Mouse (Mus musculus) forebrain, embryonic 10.5 days (tissue): ENCODE results near the gene Arhgap21. TPM values are rescaled to one million over a fixed set of nuclear protein-coding genes. Genes with fewer than 3 reads are reported as not detected.

ENCODE experiments used
- DNase-seq: peaks from one replicate; pipeline ENCODE4 v3.0.0-alpha.2; 2017; ENCODE audit warnings: low spot score; ENCODE audit errors: extremely low spot score
- H3K27ac ChIP-seq: fragments of 300-500 bp; sonication (generic); 2 replicates; pipeline ENCODE4 v1.5.1; 2016; ENCODE audit warnings: mild to moderate bottlenecking
- H3K27me3 ChIP-seq: fragments of 300-500 bp; sonication (generic); 2 replicates; pipeline ENCODE4 v1.6.1; 2016; ENCODE audit warnings: mild to moderate bottlenecking; ENCODE audit not compliant: poor library complexity, severe bottlenecking
- H3K36me3 ChIP-seq: fragments of 300-500 bp; sonication (generic); replicated peaks from 2 replicates; pipeline ENCODE4 v1.6.1; 2016; ENCODE audit warnings: mild to moderate bottlenecking, moderate library complexity
- H3K4me1 ChIP-seq: fragments of 300-500 bp; sonication (generic); 2 replicates; pipeline ENCODE4 v1.6.1; 2016
- H3K4me3 ChIP-seq: fragments of 300-500 bp; sonication (generic); 2 replicates; pipeline ENCODE4 v1.5.1; 2016; ENCODE audit warnings: mild to moderate bottlenecking, moderate library complexity
- H3K9me3 ChIP-seq: fragments of 300-500 bp; sonication (generic); 2 replicates; pipeline ENCODE4 v1.6.1; 2016; ENCODE audit warnings: mild to moderate bottlenecking, moderate library complexity
- WGBS: fragments of 180-500 bp; shearing (Covaris S2); methylation state at CpG from one replicate; pipeline ENCODE4 v1.1.7; 2016; 5-methylcytosine and 5-hydroxymethylcytosine counted together
- polyA plus RNA-seq: library from polyadenylated mRNA; unstranded; fragments of >200 nt; fragmentation: Nextera tagmentation; extraction: Ambion mirVana; gene quantifications from 2 replicates; pipeline ENCODE4 v1.2.1, GENCODE M21; 2016

Gene Arhgap21
- polyA plus RNA-seq, 1 experiment from 2014 or later = 27.9 TPM

DNA sequence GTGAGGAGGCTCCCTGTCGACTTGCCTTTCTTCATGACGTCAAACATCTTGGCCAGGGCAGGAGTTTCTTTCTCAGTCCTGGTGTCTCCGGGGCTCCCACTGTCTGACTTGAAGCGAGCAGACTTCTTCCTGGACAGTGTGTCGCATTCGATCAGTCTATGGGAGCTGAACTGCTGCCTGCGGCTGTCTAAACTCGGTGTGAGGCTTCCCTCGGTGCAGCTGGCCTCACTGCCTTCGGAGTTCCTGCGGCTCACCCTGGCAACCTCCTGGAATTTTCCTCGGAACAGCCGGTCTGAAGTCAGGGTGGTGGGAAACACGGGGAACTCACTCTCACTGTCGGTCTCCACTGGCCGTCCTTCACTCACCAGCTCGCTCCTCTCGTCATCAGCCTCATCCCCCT lies 119.3 kb downstream of the Arhgap21 start:
- H3K27me3 ChIP-seq = no peaks in the 10 kb centered on the region
- H3K27ac ChIP-seq = no peak overlapping the region
- no peak for DNase-seq
- whole genome bisulfite sequencing = 89% methylated on average over 18 of the region's 18 CpGs
- no peaks in the 10 kb centered on the region for H3K4me1 ChIP-seq
- peaks cover 83% of the 10 kb centered on the region for H3K36me3 ChIP-seq
- no peaks in the 10 kb centered on the region for H3K9me3 ChIP-seq
- no peak overlapping the region for H3K4me3 ChIP-seq

DNA sequence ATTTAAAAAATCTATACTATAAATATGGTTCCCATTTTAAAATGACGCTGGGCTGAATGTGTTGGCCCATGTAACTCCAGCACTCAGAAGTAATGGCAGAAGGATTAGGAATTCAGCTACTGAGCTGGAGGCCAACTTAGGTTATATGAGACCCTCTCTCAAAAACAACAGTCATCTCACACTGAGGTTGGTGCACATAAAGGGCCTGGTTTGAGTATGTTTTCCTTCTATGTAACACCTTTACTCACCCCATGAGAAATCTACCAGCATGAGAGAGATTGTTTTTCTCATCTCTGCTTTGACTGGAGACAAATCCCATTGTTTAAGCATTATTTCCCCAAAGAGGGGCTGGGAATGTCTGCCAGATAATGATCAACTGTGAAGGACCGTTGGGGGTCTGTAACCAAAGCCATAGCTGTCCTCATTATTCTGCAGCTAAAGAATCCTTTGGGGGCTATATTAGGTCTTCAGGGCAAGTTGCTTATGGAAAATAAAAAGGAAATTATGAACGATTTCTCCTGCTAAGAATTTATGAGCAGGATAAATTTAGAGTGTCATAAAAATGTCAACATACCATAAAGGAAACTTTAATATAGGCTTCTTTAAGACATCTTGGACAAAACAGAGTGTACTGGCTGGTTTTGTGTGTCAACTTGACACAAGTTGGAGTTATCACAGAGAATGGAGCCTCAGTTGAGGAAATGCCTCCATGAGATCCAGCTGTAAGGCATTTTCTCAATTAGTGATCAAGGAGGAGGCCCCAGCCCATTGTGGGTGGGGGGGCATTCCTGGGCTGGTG lies 136.9 kb downstream of the Arhgap21 start:
- H3K9me3 ChIP-seq = no peaks in the 10 kb centered on the region
- no peak for DNase-seq
- no peak overlapping the region for H3K4me3 ChIP-seq
- H3K27ac ChIP-seq = no peak overlapping the region
- H3K4me1 ChIP-seq = no peaks in the 10 kb centered on the region
- WGBS = 81% methylated on average over 3 of the region's 3 CpGs
- H3K36me3 ChIP-seq = no peaks in the 10 kb centered on the region
- H3K27me3 ChIP-seq = no peaks in the 10 kb centered on the region

DNA sequence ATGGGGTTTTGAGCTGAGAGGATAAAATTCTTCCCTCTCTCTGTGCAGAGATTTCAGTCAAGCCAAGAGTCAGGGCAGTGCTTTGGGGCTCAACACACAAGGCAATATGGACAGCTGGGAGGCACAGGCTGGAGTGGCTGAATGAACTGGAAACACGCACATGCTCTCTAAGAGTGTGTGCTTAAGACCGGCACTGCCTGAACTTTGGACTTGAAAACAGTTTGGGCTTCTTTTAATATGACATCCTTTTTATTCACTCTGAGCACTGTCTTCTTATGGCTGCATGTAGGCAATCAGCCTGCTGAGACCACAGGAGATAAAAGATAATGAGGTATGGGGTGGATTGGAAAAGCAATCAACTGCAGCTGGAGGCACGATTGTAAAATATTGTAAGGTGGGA lies 137.8 kb downstream of the Arhgap21 start:
- H3K9me3 ChIP-seq = no peaks in the 10 kb centered on the region
- H3K36me3 ChIP-seq = no peaks in the 10 kb centered on the region
- no peaks in the 10 kb centered on the region for H3K27me3 ChIP-seq
- no peak overlapping the region for H3K27ac ChIP-seq
- WGBS = 86% methylated on average over 3 of the region's 3 CpGs
- no peaks in the 10 kb centered on the region for H3K4me1 ChIP-seq
- H3K4me3 ChIP-seq = no peak overlapping the region
- DNase-seq = no peak

DNA sequence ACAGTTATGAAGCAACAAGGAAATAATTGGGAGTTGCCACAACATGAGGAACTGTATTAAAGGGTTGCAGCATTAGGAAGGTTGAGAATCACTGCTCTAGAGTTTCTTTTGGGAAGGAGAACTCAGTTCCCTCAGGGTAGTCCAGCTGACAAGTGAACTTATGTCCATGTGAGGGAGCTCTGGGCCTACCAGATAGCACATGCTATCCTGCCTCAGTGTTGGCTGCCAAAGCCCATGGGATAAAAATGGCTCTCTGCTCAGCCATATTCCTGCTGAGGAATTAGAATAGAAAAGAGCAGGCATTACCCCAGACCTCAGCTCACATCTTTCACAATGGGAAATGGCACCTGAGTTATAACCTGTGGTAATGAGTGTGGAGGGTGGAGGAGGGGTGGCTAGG lies 142.4 kb downstream of the Arhgap21 start:
- Histone ChIP-seq H3K27me3 (no peaks in the 10 kb centered on the region), H3K4me1 (no peaks in the 10 kb centered on the region), H3K4me3 (no peak overlapping the region), H3K9me3 (no peaks in the 10 kb centered on the region), H3K36me3 (no peaks in the 10 kb centered on the region), H3K27ac (no peak overlapping the region)
- DNase-seq = no peak

DNA sequence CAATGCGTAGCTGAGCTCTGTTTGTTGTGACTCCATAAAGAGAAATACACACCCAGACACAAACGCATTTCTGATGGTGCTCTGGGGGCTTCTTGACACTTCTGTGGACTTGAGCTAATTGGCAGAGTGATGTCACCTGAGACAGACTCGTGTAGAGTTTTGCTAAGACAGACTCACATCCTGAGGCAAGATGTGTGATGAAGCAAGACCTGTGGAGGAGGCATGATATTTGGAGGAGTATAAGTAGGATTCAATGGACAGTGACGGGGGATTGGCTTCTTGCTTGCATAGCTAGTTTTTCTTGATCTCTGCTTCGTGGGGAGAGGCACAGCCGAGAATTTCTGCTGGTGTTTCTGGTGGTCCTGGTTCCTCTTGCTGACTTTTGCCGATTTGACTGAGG lies 150.5 kb downstream of the Arhgap21 start:
- H3K9me3 ChIP-seq = peaks cover 6% of the 10 kb centered on the region; the same call in 1 of the 2 replicates
- no peaks in the 10 kb centered on the region for H3K36me3 ChIP-seq
- DNase-seq = no peak
- no peak overlapping the region for H3K4me3 ChIP-seq
- 83% methylated on average over 7 of the region's 7 CpGs for WGBS
- no peaks in the 10 kb centered on the region for H3K4me1 ChIP-seq
- H3K27me3 ChIP-seq = no peaks in the 10 kb centered on the region
- H3K27ac ChIP-seq = no peak overlapping the region

DNA sequence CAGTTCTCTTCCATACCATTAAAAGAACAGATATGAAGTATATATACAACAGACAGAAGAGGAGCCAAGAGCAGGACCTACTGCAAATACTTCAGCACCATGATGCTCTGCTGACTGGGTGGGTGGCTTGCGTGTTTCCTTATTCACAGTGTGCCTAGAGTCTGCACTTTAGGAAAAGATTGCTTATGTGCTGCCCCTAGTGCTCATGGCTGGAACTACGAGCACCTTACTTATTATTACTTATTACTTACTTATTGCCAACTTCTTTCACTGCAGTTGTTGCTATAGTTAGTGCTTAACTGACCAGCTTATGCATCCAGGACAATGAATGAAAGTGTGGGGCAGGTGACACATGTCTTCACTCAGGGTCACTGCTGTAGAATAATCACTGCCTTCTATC lies 154.7 kb downstream of the Arhgap21 start:
- Histone ChIP-seq H3K4me1 (no peaks in the 10 kb centered on the region), H3K4me3 (no peak overlapping the region), H3K36me3 (peaks cover under 1% of the 10 kb centered on the region; the same call in 1 of the 2 replicates), H3K27me3 (no peaks in the 10 kb centered on the region), H3K27ac (no peak overlapping the region), H3K9me3 (peaks cover 6% of the 10 kb centered on the region; the same call in 1 of the 2 replicates)
- no peak for DNase-seq
- 80% methylated on average over 2 of the region's 2 CpGs for WGBS

DNA sequence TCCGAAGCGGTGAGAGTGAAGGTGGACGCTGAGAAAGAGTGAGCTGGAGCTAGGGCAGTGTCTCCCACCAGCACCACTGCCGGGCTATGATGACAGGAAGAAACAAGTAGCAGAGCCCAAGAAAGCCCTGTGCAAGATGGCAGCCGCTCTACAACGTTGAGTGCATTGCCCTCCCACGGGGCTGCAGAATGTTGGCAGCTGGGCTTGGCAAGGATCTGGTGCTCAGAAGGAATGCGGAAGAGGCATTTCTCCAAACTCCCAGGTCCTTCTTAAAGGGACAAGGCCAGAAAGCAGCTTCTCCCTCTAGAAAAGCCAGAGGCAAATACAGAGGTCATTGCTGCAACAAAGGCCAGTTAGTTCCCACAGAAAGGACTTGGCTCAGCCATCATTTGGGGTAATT lies 157.2 kb downstream of the Arhgap21 start:
- 91% methylated on average over 8 of the region's 8 CpGs for WGBS
- peaks cover 6% of the 10 kb centered on the region; the same call in 1 of the 2 replicates for H3K9me3 ChIP-seq
- H3K4me1 ChIP-seq = no peaks in the 10 kb centered on the region
- no peak overlapping the region for H3K4me3 ChIP-seq
- DNase-seq = no peak
- no peak overlapping the region for H3K27ac ChIP-seq
- H3K36me3 ChIP-seq = peaks cover 16% of the 10 kb centered on the region
- H3K27me3 ChIP-seq = no peaks in the 10 kb centered on the region

DNA sequence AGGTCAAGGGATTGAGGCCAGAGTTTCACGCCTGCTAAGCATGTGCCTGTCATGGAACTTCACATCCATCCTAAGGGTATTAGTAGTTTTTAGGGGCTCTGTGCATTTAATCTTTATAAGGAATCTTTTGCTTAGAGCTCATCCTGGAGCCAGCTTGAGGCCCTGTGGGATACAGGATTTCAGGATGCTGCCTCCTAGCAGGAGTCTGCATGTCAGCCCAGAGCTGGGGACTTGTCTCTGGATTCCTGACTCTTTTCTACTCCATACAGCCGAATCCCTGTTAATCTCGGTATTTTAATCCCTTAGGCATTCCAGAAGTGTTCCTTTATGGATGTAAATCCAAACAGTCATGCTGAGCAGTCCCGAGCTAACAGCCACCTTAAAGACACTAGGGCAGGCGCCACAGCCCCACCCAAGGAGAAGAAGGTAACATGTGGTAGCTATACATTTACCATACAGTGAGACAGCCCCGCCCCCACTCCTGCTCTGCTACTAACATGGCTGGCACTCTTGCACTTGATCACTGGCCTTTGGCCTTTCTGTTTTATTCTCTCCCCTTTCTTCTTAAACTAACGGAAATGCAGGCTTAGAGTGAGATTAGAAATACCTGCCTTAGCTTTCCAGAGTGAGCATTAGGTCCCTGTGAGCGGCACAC lies 167.3 kb downstream of the Arhgap21 start:
- H3K36me3 ChIP-seq = peaks cover 34% of the 10 kb centered on the region
- no peaks in the 10 kb centered on the region for H3K4me1 ChIP-seq
- WGBS = 72% methylated on average over 8 of the region's 8 CpGs
- H3K9me3 ChIP-seq = no peaks in the 10 kb centered on the region
- H3K4me3 ChIP-seq = no peak overlapping the region
- H3K27ac ChIP-seq = no peak overlapping the region
- no peak for DNase-seq
- no peaks in the 10 kb centered on the region for H3K27me3 ChIP-seq

Other genes starting within 250 kb of the Arhgap21 start
- gene Enkur, start 236.5 kb upstream of the Arhgap21 start, polyA plus RNA-seq = 0.27 and 0.72 TPM in 2 replicates
- 13.5 and 16.4 TPM in 2 replicates for gene Thnsl1, start 236.8 kb upstream of the Arhgap21 start, polyA plus RNA-seq